Mouse (Mus musculus) limb, embryonic 11.5 days (tissue): ENCODE measurements at regions not wholly inside any gene's neighbourhood (a gene's known extent, or its start where the extent isn't known, plus 50 kb on each side); places are given as distances from the start of the nearest gene placed in this dataset.
A peak's percentile ranks its signal among the peaks of the same experiment; 100 is the strongest.

ENCODE experiments used
- ATAC-seq: fragments of 200-750 bp; cut with Nextera tagmentation; 2 replicates; pipeline ENCODE4 v1.8.0; 2017; ENCODE audit warnings: low read depth; ENCODE audit not compliant: insufficient number of reproducible peaks, low FRiP score, low TSS enrichment
- DNase-seq: peaks from one replicate; pipeline ENCODE4 v3.0.0-alpha.2; 2015; ENCODE audit warnings: low spot score
- H3K27ac ChIP-seq: fragments of 300-500 bp; sonication (generic); replicated peaks from 2 replicates; pipeline ENCODE4 v1.5.1; 2014; ENCODE audit warnings: low read depth, mild to moderate bottlenecking, low read length
- H3K27me3 ChIP-seq: fragments of 300-500 bp; sonication (generic); 2 replicates; pipeline ENCODE4 v1.6.1; 2014; ENCODE audit warnings: mild to moderate bottlenecking, low read length, mixed read lengths; ENCODE audit not compliant: control insufficient read depth, insufficient read depth
- H3K36me3 ChIP-seq: fragments of 300-500 bp; sonication (generic); 2 replicates; pipeline ENCODE4 v1.6.1; 2014; ENCODE audit warnings: mild to moderate bottlenecking, low read length, moderate library complexity, mixed read lengths; ENCODE audit not compliant: control insufficient read depth, insufficient read depth
- H3K4me1 ChIP-seq: fragments of 300-500 bp; sonication (generic); 2 replicates; pipeline ENCODE4 v1.6.1; 2014; ENCODE audit warnings: low read length, mixed read lengths; ENCODE audit not compliant: control insufficient read depth, insufficient read depth
- H3K4me2 ChIP-seq: fragments of 300-500 bp; sonication (generic); 2 replicates; pipeline ENCODE4 v1.6.1; 2014; ENCODE audit warnings: low read depth, mild to moderate bottlenecking, moderate library complexity; ENCODE audit not compliant: severe bottlenecking
- H3K4me3 ChIP-seq: fragments of 300-500 bp; sonication (generic); 2 replicates; pipeline ENCODE4 v1.5.1; 2014; ENCODE audit warnings: low read depth, low read length
- H3K9ac ChIP-seq: fragments of 300-500 bp; sonication (generic); 2 replicates; pipeline ENCODE4 v1.6.1; 2014; ENCODE audit warnings: mild to moderate bottlenecking, low read length
- H3K9me3 ChIP-seq: fragments of 300-500 bp; sonication (generic); 2 replicates; pipeline ENCODE4 v1.6.1; 2016; ENCODE audit warnings: low read length; ENCODE audit not compliant: control insufficient read depth
- WGBS: fragments of 180-500 bp; shearing (Covaris S2); extraction: QIAGEN DNeasy Blood & Tissue Kit; methylation state at CpG from one replicate; pipeline ENCODE4 v1.1.7; 2014; 5-methylcytosine and 5-hydroxymethylcytosine counted together

GRCm38 (mm10) chr6:126405736-126406135, 129.5 kb downstream of the Kcna5 start:
- H3K36me3 ChIP-seq, result no peaks in the 10 kb centered on the region
- no peaks in the 10 kb centered on the region for H3K27me3 ChIP-seq
- H3K9ac ChIP-seq, result no peak overlapping the region
- ATAC-seq, result no peak
- H3K4me3 ChIP-seq, result no peak overlapping the region
- H3K9me3 ChIP-seq, result no peaks in the 10 kb centered on the region
- H3K27ac ChIP-seq, result no peak overlapping the region
- H3K4me2 ChIP-seq, result no peak overlapping the region
- DNase-seq, result peak; percentile 61
- whole genome bisulfite sequencing, result 44% methylated on average over 3 of the region's 3 CpGs
- no peaks in the 10 kb centered on the region for H3K4me1 ChIP-seq

GRCm38 (mm10) chr6:126404331-126405070, 130.7 kb downstream of the Kcna5 start:
- Histone ChIP-seq H3K36me3 (no peaks in the 10 kb centered on the region), H3K4me2 (no peak overlapping the region), H3K9ac (no peak overlapping the region), H3K27me3 (no peaks in the 10 kb centered on the region), H3K4me1 (no peaks in the 10 kb centered on the region), H3K9me3 (no peaks in the 10 kb centered on the region), H3K4me3 (no peak overlapping the region), H3K27ac (no peak overlapping the region)
- ATAC-seq (no peak), DNase-seq (no peak)
- WGBS, result 77% methylated on average over 12 of the region's 12 CpGs

GRCm38 (mm10) chr6:126399595-126399994, 135.6 kb downstream of the Kcna5 start:
- Histone ChIP-seq H3K36me3 (no peaks in the 10 kb centered on the region), H3K9ac (no peak overlapping the region), H3K4me1 (no peaks in the 10 kb centered on the region; the same call in 1 of the 2 replicates), H3K4me2 (no peak overlapping the region), H3K27ac (no peak overlapping the region), H3K27me3 (no peaks in the 10 kb centered on the region), H3K9me3 (no peaks in the 10 kb centered on the region), H3K4me3 (no peak overlapping the region)
- DNase-seq (no peak), ATAC-seq (no peak)
- WGBS, result 81% methylated on average over 3 of the region's 3 CpGs

- Histone ChIP-seq H3K4me3 (no peak overlapping the region), H3K4me2 (no peak overlapping the region), H3K27me3 (no peaks in the 10 kb centered on the region), H3K9ac (no peak overlapping the region), H3K9me3 (no peaks in the 10 kb centered on the region), H3K36me3 (no peaks in the 10 kb centered on the region), H3K4me1 (no peaks in the 10 kb centered on the region; the same call in 1 of the 2 replicates), H3K27ac (no peak overlapping the region)
- ATAC-seq (no peak), DNase-seq (no peak)
- WGBS, result 44% methylated on average over 2 of the region's 2 CpGs
Measured at GRCm38 (mm10) chr6:126398641-126399040, 136.6 kb downstream of the Kcna5 start.

- Histone ChIP-seq H3K9ac (no peak overlapping the region), H3K4me1 (no peaks in the 10 kb centered on the region; the same call in 1 of the 2 replicates), H3K4me3 (no peak overlapping the region), H3K4me2 (no peak overlapping the region), H3K27ac (no peak overlapping the region), H3K9me3 (no peaks in the 10 kb centered on the region), H3K36me3 (no peaks in the 10 kb centered on the region), H3K27me3 (no peaks in the 10 kb centered on the region)
- DNase-seq (no peak), ATAC-seq (no peak)
- 74% methylated on average over 3 of the region's 3 CpGs for WGBS
Measured at GRCm38 (mm10) chr6:126395015-126395414, 140.2 kb downstream of the Kcna5 start.

- Histone ChIP-seq H3K27me3 (no peaks in the 10 kb centered on the region), H3K9ac (no peak overlapping the region), H3K4me3 (no peak overlapping the region), H3K9me3 (no peaks in the 10 kb centered on the region), H3K36me3 (no peaks in the 10 kb centered on the region), H3K4me2 (no peak overlapping the region), H3K27ac (no peak overlapping the region), H3K4me1 (no peaks in the 10 kb centered on the region; the same call in 1 of the 2 replicates)
- DNase-seq (no peak), ATAC-seq (no peak)
- WGBS, result 40% methylated on average over 7 of the region's 7 CpGs
Measured at GRCm38 (mm10) chr6:126394111-126394809, 141.0 kb downstream of the Kcna5 start.

GRCm38 (mm10) chr6:126384210-126385012, 150.8 kb downstream of the Kcna5 start:
- no peak overlapping the region for H3K27ac ChIP-seq
- H3K4me3 ChIP-seq, result no peak overlapping the region
- H3K4me2 ChIP-seq, result no peak overlapping the region
- ATAC-seq (no peak), DNase-seq (no peak)
- 58% methylated on average over 9 of the region's 9 CpGs for WGBS
- no peak overlapping the region for H3K9ac ChIP-seq
- H3K27me3 ChIP-seq, result no peaks in the 10 kb centered on the region
- no peaks in the 10 kb centered on the region for H3K4me1 ChIP-seq
- no peaks in the 10 kb centered on the region for H3K9me3 ChIP-seq
- no peaks in the 10 kb centered on the region for H3K36me3 ChIP-seq

GRCm38 (mm10) chr6:126377216-126377615, 158.0 kb downstream of the Kcna5 start:
- ATAC-seq (no peak), DNase-seq (no peak)
- H3K27ac ChIP-seq, result no peak overlapping the region
- H3K4me2 ChIP-seq, result no peak overlapping the region
- H3K4me1 ChIP-seq, result no peaks in the 10 kb centered on the region
- H3K4me3 ChIP-seq, result no peak overlapping the region
- H3K9me3 ChIP-seq, result no peaks in the 10 kb centered on the region
- H3K9ac ChIP-seq, result no peak overlapping the region
- H3K36me3 ChIP-seq, result no peaks in the 10 kb centered on the region
- H3K27me3 ChIP-seq, result no peaks in the 10 kb centered on the region
- WGBS, result 85% methylated on average over 4 of the region's 4 CpGs
